ENCODE assay signal across 9 mouse cellular contexts in the genomic region with DNA sequence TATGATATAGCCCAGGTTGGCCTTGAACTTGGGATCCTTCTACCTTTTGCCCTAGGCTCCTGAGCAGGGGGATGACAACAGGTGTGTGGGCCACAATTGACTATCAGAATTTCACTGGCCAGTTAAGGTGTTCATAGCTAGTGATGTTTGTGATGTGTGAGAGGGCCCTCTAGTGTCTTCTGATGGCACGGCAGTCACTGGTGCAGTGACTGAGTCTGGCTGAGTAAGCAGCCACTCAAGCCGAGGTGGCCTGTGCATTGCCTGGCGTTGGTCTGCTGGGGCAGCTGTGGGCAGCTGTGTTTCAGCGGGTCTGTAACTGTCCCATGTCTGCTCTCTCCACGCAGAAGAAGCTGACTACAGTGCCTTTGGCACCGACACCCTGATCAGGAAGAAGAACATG. TPM values are rescaled to one million over a fixed set of nuclear protein-coding genes. Genes with fewer than 3 reads are reported as not detected.
A peak's percentile ranks its signal among the peaks of the same experiment; 100 is the strongest.
DNase-seq lines count a peak whose midpoint lies in the region; TF ChIP-seq lines count a peak whose summit lies in the region.
"Had no signal": no experiment of that assay in that cellular context is flagged by ENCODE, and none has a peak within 500 bp of the region (broad histone marks: within the 10 kb centered on the region; RNA-seq: fewer than 3 reads in every experiment).

No protein-coding gene starts in this region.

- H3K36me3 ChIP-seq in ES-E14 (ENCODE audit: control insufficient read depth, insufficient read depth, low read length, poor library complexity, severe bottlenecking), result peaks cover 30% of the 10 kb centered on the region

- intact Hi-C loops in heart, postnatal 10 days (cut with DNase I), result loop anchor here (2.0 kb wide), 3 partner anchors 45 to 111 kb away; no protein-coding TSS in a partner anchor

- H3K27ac ChIP-seq in ES-E14 (ENCODE audit: insufficient read depth, low read depth, low read length, poor library complexity, severe bottlenecking), result no peak overlapping the region

- peak overlapping the region; percentile 24 to 37; a peak in 3 of 4 replicates for H3K4me3 ChIP-seq in ES-E14 (ENCODE audit: insufficient read depth in 1 of 2, low read depth in 1 of 2, low read length in 2 of 2, poor library complexity in 1 of 2, severe bottlenecking in 1 of 2)
- H3K4me3 ChIP-seq: megakaryocyte, embryonic 14.5 days had no signal

- H3K9ac ChIP-seq in ES-E14 (ENCODE audit: insufficient read depth, low read depth, low read length, poor library complexity, severe bottlenecking), result no peak overlapping the region

- H3K9me3 ChIP-seq in ES-E14 (ENCODE audit: control insufficient read depth, insufficient read depth, low read depth, low read length), result no peaks in the 10 kb centered on the region
- H3K9me3 ChIP-seq: megakaryocyte, embryonic 14.5 days had no signal

- DNase-seq in layer of hippocampus, adult 11-12 months (ENCODE audit: low spot score), result peak; percentile 78
- no peak for DNase-seq in layer of hippocampus, adult 9-10 months (ENCODE audit: low spot score)
- DNase-seq in ES-E14 (ENCODE audit: low read depth, low spot score), result no peak
- peak; percentile 75 to 79 for DNase-seq in cerebellum, postnatal 10 days
- DNase-seq in heart, postnatal 10 days, result peak; percentile 81 to 86
- peak; percentile 52 for DNase-seq in layer of hippocampus, adult 9-11 months
- peak; percentile 79 for DNase-seq in lung, postnatal 14 days
- peak; percentile 50 for DNase-seq in thymus, postnatal 25 days

- in situ Hi-C loops in ES-E14 (cut with MboI; ENCODE audit: low sequenced_read_pairs in 2 of 2, unreplicated experiment in 2 of 2), result no loop called here

- peaks cover 0 to 6% of the 10 kb centered on the region in 2 experiments; a peak in 1 of 4 replicates for H3K4me1 ChIP-seq in ES-E14 (ENCODE audit: control insufficient read depth in 2 of 2, insufficient read depth in 2 of 2, low read length in 2 of 2, poor library complexity in 1 of 2)

TF ChIP-seq in ES-E14, 5 proteins besides CTCF, POLR2A, EP300 and RAD21:
- TF ChIP-seq ZNF384 (IDR thresholded peaks at IDR 0.05; ENCODE audit: low read depth, low read length) (no peak), ZC3H11A (IDR thresholded peaks at IDR 0.05; ENCODE audit: borderline replicate concordance, low read depth, low read length) (0 out of 2 replicates have a peak, but pooled peaks have one; percentile 23), HCFC1 (IDR thresholded peaks at IDR 0.05; ENCODE audit: borderline replicate concordance, insufficient read depth, low read length) (no peak), CHD2 (IDR thresholded peaks at IDR 0.05; ENCODE audit: low read depth, low read length) (no peak), MAFK (IDR thresholded peaks at IDR 0.05; ENCODE audit: insufficient read depth, low read depth, low read length) (0 out of 2 replicates have a peak, but pooled peaks have one; percentile 17)

RNA-seq across cellular contexts. Expression of gene Pard6b, which starts 17.2 kb away (rescaled TPM):
- total RNA-seq in ES-E14 (2012; rRNA removed), result 11.6 and 15.3 TPM in 2 replicates
- 1 to 10 TPM; 3.4 to 4.9 TPM for total RNA-seq in heart, postnatal 10 days (2021)

Comparison
In these comparisons a context has a peak if more than half of its experiments do, and no peak if none do; other contexts are left out.
1. DNase-seq: peak in layer of hippocampus, adult 11-12 months (single experiment), cerebellum, postnatal 10 days (2 of 2), heart, postnatal 10 days (2 of 2), layer of hippocampus, adult 9-11 months (single experiment), lung, postnatal 14 days (single experiment) and thymus, postnatal 25 days (single experiment); none in layer of hippocampus, adult 9-10 months (single experiment) and ES-E14 (single experiment).